Mouse (Mus musculus) liver, adult 2 months (tissue): ENCODE results near the gene Stbd1. TPM values are rescaled to one million over a fixed set of nuclear protein-coding genes. Genes with fewer than 3 reads are reported as not detected.

Experiments
- DNase-seq: peaks from one replicate; pipeline ENCODE4 v3.0.0-alpha.2; 2011; ENCODE audit warnings: low read depth, low spot score; ENCODE audit errors: extremely low read depth
- H3K27ac ChIP-seq: fragments of 200-500 bp; replicated peaks from 2 replicates; pipeline ENCODE4 v1.5.1; 2012; ENCODE audit warnings: low read depth, mild to moderate bottlenecking, control low read depth, inconsistent platforms, low read length; ENCODE audit not compliant: insufficient read depth
- H3K27me3 ChIP-seq: fragments of 200-500 bp; 2 replicates; pipeline ENCODE4 v1.6.1; 2012; ENCODE audit warnings: mild to moderate bottlenecking, moderate library complexity, low read length, inconsistent platforms; ENCODE audit not compliant: control insufficient read depth, insufficient read depth
- H3K36me3 ChIP-seq: fragments of 200-500 bp; 2 replicates; pipeline ENCODE4 v1.6.1; 2012; ENCODE audit warnings: low read length, inconsistent platforms; ENCODE audit not compliant: control insufficient read depth, insufficient read depth
- H3K4me1 ChIP-seq: fragments of 200-500 bp; 2 replicates; pipeline ENCODE4 v1.6.1; 2011; ENCODE audit warnings: low read length; ENCODE audit not compliant: control insufficient read depth, insufficient read depth
- H3K4me3 ChIP-seq: fragments of 200-500 bp; 2 replicates; pipeline ENCODE4 v1.5.1; 2011; ENCODE audit warnings: low read depth, mild to moderate bottlenecking, control low read depth, low read length, moderate library complexity; ENCODE audit not compliant: insufficient read depth
- H3K79me2 ChIP-seq: fragments of 200-500 bp; 2 replicates; pipeline ENCODE4 v1.6.1; 2012; ENCODE audit warnings: inconsistent platforms, mild to moderate bottlenecking, low read length, moderate library complexity; ENCODE audit not compliant: control insufficient read depth, insufficient read depth
- H3K9ac ChIP-seq: fragments of 200-500 bp; 2 replicates; pipeline ENCODE4 v1.6.1; 2012; ENCODE audit warnings: low read depth, mild to moderate bottlenecking, control low read depth, inconsistent platforms, low read length
- CTCF ChIP-seq: fragments of 200-500 bp; IDR thresholded peaks from 2 replicates; pipeline ENCODE4 v1.5.1; 2011; ENCODE audit warnings: low read depth, low read length, control low read depth
- POLR2A ChIP-seq: fragments of 200-500 bp; IDR thresholded peaks from 2 replicates; pipeline ENCODE4 v1.6.1; 2011; ENCODE audit warnings: low read length, control low read depth; ENCODE audit not compliant: insufficient read depth; ENCODE audit errors: extremely low read depth
- WGBS: fragments of 180-500 bp; shearing (Covaris S2); methylation state at CpG from one replicate; pipeline ENCODE4 v1.1.7; 2018; 5-methylcytosine and 5-hydroxymethylcytosine counted together
- polyA plus RNA-seq: library from polyadenylated mRNA; depleted of rRNA; stranded (reverse); fragments of >200 nt; gene quantifications from 2 replicates; pipeline ENCODE4 v1.2.3, GENCODE M21; 2012; rRNA removed
- total RNA-seq: library from RNA; depleted of rRNA; stranded (reverse); fragments of >200 nt; gene quantifications from 2 replicates; pipeline ENCODE4 v1.2.3, GENCODE M21; 2014; rRNA removed

The Stbd1 gene
- total RNA-seq: 48.5 and 63.8 TPM in 2 replicates
- 17.8 and 18.2 TPM in 2 replicates for polyA plus RNA-seq

DNA sequence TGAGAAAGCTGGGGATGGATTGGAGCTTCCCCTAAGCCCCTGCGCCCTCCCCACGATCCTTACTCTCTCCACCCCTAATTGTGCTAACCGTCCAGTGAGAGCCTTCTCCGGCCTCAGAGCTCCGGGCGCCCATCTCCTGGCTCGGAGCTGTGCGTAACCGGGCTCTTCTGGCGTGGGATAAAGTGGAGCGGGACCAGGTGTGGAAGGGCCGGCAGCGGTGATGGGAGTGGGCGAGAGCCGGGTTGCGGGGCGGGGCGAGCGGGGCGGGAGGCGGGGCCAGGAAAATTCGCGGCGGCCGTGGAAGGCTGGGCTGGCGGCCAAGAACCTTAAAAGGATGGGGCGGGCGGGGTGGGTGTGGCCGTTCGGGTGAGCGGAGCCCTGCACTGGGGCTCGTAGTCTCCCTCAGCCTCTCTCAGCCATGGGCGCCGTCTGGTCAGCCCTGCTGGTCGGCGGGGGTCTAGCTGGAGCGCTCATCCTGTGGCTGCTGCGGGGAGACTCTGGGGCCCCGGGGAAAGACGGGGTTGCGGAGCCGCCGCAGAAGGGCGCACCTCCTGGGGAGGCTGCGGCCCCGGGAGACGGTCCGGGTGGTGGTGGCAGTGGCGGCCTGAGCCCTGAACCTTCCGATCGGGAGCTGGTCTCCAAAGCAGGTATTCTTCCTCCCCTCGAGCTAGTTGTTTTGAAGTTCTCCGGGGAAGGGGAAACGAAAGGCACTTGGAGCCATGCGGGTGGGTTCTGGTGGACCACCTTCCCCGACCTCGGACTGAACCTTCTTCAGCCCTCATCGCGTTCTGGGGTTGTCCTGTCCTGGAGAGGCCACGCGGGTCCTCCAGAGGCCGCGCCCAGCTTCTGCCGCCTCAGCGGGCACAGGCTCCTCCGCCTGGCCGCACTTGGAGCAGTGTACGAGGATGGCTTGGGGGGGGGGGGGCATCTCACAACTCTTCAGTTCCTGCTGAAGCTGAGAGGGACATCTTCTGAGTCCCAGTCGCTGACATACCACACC is at the start of gene Stbd1:
Gene Stbd1 (plus strand): TSS at position 351 of the 1,000 bp plus-strand sequence.
- Histone ChIP-seq H3K27ac (peak within 1 kb of the TSS; percentile 82), H3K9ac (peak within 1 kb of the TSS; percentile 95), H3K36me3 (peaks cover 10% of the 10 kb centered on the region), H3K79me2 (peaks cover 7% of the 10 kb centered on the region; the same call in 1 of the 2 replicates), H3K4me1 (peaks cover 27% of the 10 kb centered on the region), H3K27me3 (no peaks in the 10 kb centered on the region), H3K4me3 (peak within 1 kb of the TSS; percentile 76)
- under 1% methylated on average over 57 of the region's 69 CpGs for WGBS
- peak; percentile 81 for TF ChIP-seq POLR2A
- no peak for TF ChIP-seq CTCF
- peak; percentile 62 for DNase-seq

DNA sequence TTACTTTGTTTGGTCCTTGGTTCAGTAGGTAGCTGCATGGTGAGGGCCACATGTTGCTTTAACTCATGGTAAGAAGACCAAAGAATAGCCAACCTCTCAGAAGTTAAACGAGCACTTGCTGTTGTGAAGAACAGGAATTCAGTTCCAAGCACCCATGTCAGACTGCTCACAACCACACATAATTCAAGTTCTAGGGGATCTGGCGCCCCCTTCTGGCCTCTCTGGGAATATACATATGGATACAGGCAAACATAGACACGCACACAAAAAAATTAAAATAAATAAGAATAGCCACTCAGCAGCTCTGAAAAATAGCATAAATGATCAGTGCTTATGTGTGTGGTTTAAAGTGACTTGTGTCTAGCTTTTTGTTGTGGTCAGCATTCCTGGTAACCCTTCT is 48.9 kb upstream of the Stbd1 start:
- no peaks in the 10 kb centered on the region; the same call in 1 of the 2 replicates for H3K4me1 ChIP-seq
- no peak overlapping the region for H3K4me3 ChIP-seq
- H3K27me3 ChIP-seq: no peaks in the 10 kb centered on the region
- H3K9ac ChIP-seq: no peak overlapping the region
- WGBS: 75% methylated on average over 3 of the region's 3 CpGs
- H3K36me3 ChIP-seq: no peaks in the 10 kb centered on the region
- no peak for DNase-seq
- TF ChIP-seq CTCF (peak; percentile 17; the same call in 1 of the 2 replicates), POLR2A (no peak)
- H3K79me2 ChIP-seq: no peaks in the 10 kb centered on the region; the same call in 1 of the 2 replicates
- H3K27ac ChIP-seq: no peak overlapping the region

GRCm38 (mm10) chr5:92554443-92554842 is 48.4 kb upstream of the Stbd1 start:
- no peak for DNase-seq
- 84% methylated on average over 4 of the region's 4 CpGs for WGBS
- no peaks in the 10 kb centered on the region; the same call in 1 of the 2 replicates for H3K4me1 ChIP-seq
- no peaks in the 10 kb centered on the region; the same call in 1 of the 2 replicates for H3K79me2 ChIP-seq
- no peak overlapping the region for H3K9ac ChIP-seq
- no peak overlapping the region for H3K27ac ChIP-seq
- H3K36me3 ChIP-seq: no peaks in the 10 kb centered on the region
- TF ChIP-seq POLR2A (no peak), CTCF (no peak)
- no peak overlapping the region for H3K4me3 ChIP-seq
- H3K27me3 ChIP-seq: no peaks in the 10 kb centered on the region

GRCm38 (mm10) chr5:92554891-92555511 is 47.8 kb upstream of the Stbd1 start, which contains the start of gene Fam47e:
TSS of gene Fam47e (plus strand) at chr5:92555069.
- Histone ChIP-seq H3K4me3 (no peak within 1 kb of the TSS), H3K27ac (no peak within 1 kb of the TSS), H3K9ac (no peak within 1 kb of the TSS), H3K4me1 (no peaks in the 10 kb centered on the region; the same call in 1 of the 2 replicates), H3K27me3 (no peaks in the 10 kb centered on the region), H3K36me3 (no peaks in the 10 kb centered on the region), H3K79me2 (no peaks in the 10 kb centered on the region; the same call in 1 of the 2 replicates)
- WGBS: 85% methylated on average over 16 of the region's 16 CpGs
- no peak for DNase-seq
- TF ChIP-seq POLR2A: no peak
- no peak for TF ChIP-seq CTCF

DNA sequence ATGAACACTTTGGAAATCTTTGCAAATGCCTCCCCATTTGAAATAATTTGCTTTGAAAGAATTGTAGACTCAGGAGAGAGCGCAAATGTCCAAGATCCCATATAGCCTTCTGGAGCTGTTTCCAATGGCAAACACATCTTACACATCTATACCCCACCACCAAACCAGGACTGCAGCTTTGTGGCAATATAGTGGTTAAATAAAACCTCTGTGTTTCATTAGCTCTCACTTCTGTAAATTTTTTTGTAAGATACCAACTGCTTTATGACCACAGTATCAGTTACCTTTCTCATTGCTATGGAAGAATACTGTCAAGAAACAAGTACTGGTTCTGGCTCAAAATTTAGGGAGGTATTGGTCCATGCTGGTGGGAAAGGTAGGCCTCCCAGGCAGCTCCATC is 46.9 kb upstream of the Stbd1 start:
- WGBS: 100% methylated on average over 1 of the region's 1 CpGs
- H3K4me3 ChIP-seq: no peak overlapping the region

More for the DNA sequence above, 46.9 kb upstream of the Stbd1 start:
- no peak for TF ChIP-seq POLR2A
- no peak for TF ChIP-seq CTCF
- H3K36me3 ChIP-seq: no peaks in the 10 kb centered on the region
- no peaks in the 10 kb centered on the region for H3K27me3 ChIP-seq
- no peaks in the 10 kb centered on the region; the same call in 1 of the 2 replicates for H3K4me1 ChIP-seq
- no peak for DNase-seq
- H3K27ac ChIP-seq: no peak overlapping the region
- H3K9ac ChIP-seq: no peak overlapping the region
- no peaks in the 10 kb centered on the region; the same call in 1 of the 2 replicates for H3K79me2 ChIP-seq
